Mouse (Mus musculus) gastrocnemius, postnatal 14 days (tissue): ENCODE results near the gene Fam173a. TPM values are rescaled to one million over a fixed set of nuclear protein-coding genes. Genes with fewer than 3 reads are reported as not detected.

ENCODE experiments used
- DNase-seq: peaks from one replicate; pipeline ENCODE4 v3.0.0; 2021; ENCODE audit warnings: mixed read lengths
- intact Hi-C: fragments of 180-260 bp; cut with DNase I; formaldehyde crosslinking; loops from one replicate; pipeline ENCODE4 v1.15.1; 2025; ENCODE audit warnings: low total_unique reads
- total RNA-seq, 2 experiments: library from RNA; stranded (reverse); gene quantifications; 2 replicates each; pipeline ENCODE4 v1.2.3; 2021

The Fam173a gene
- total RNA-seq, 2 experiments from 2014 or later = 36.1 to 37.9 TPM

GRCm38 (mm10) chr17:25830200-25830753, 37.6 kb upstream of the Fam173a start:
- no peak for DNase-seq
- intact Hi-C loops = no loop called here

GRCm38 (mm10) chr17:25829558-25830017, 36.9 kb upstream of the Fam173a start:
- no peak for DNase-seq
- intact Hi-C loops = no loop called here

GRCm38 (mm10) chr17:25828712-25829557, 36.2 kb upstream of the Fam173a start, which contains the start of gene Jmjd8:
Gene Jmjd8 (plus strand): TSS chr17:25828867.
- intact Hi-C loops = no loop called here
- peak; percentile 69 for DNase-seq

- intact Hi-C loops = no loop called here
- DNase-seq = no peak
These were observed 35.5 kb upstream of the Fam173a start for GRCm38 (mm10) chr17:25828223-25828594.

GRCm38 (mm10) chr17:25827546-25828222, 35.0 kb upstream of the Fam173a start:
- DNase-seq = no peak
- intact Hi-C loops = no loop called here

- DNase-seq = no peak
- intact Hi-C loops = no loop called here
These were observed 34.3 kb upstream of the Fam173a start for GRCm38 (mm10) chr17:25827011-25827410.

GRCm38 (mm10) chr17:25825984-25826570, 33.4 kb upstream of the Fam173a start:
- intact Hi-C loops = no loop called here
- DNase-seq = no peak

- intact Hi-C loops = no loop called here
- DNase-seq = no peak
These were observed 32.6 kb upstream of the Fam173a start for GRCm38 (mm10) chr17:25825311-25825710.

- intact Hi-C loops = no loop called here
- DNase-seq = no peak
These were observed 31.9 kb upstream of the Fam173a start for GRCm38 (mm10) chr17:25824362-25825142.

GRCm38 (mm10) chr17:25823452-25823851, 30.8 kb upstream of the Fam173a start, which contains the start of gene Wdr24:
Gene Wdr24 (plus strand): TSS chr17:25823627.
- no peak for DNase-seq
- intact Hi-C loops = no loop called here

GRCm38 (mm10) chr17:25818851-25819780, 26.4 kb upstream of the Fam173a start:
- DNase-seq = peak; percentile 10
- intact Hi-C loops = no loop called here

- intact Hi-C loops = no loop called here
- peak; percentile 1 for DNase-seq
These were observed 25.0 kb upstream of the Fam173a start for GRCm38 (mm10) chr17:25817662-25818061.

- intact Hi-C loops = no loop called here
- DNase-seq = peak; percentile 86
These were observed 20.8 kb upstream of the Fam173a start for GRCm38 (mm10) chr17:25813471-25813870.

GRCm38 (mm10) chr17:25810890-25811289, 18.2 kb upstream of the Fam173a start:
- intact Hi-C loops = no loop called here
- no peak for DNase-seq

GRCm38 (mm10) chr17:25809606-25810340, 17.1 kb upstream of the Fam173a start:
- intact Hi-C loops = no loop called here
- DNase-seq = no peak

GRCm38 (mm10) chr17:25808789-25809605, 16.3 kb upstream of the Fam173a start, which contains the start of gene Fbxl16:
Gene Fbxl16 (plus strand): TSS chr17:25809085.
- intact Hi-C loops = no loop called here

GRCm38 (mm10) chr17:25808028-25808427, 15.3 kb upstream of the Fam173a start:
- intact Hi-C loops = no loop called here
- DNase-seq = no peak

More at GRCm38 (mm10) chr17:25808789-25809605, 16.3 kb upstream of the Fam173a start, which contains the start of gene Fbxl16:
- DNase-seq = peak; percentile 64
